Mouse (Mus musculus): ENCODE data around the gene Osbpl11. TPM values are rescaled to one million over a fixed set of nuclear protein-coding genes. Genes with fewer than 3 reads are reported as not detected.
"Not testable (repeated sequence)": the region's sequence is repeated elsewhere in the genome, so short reads cannot be mapped to it uniquely, and the experiment has no call there.

The Osbpl11 gene
- polyA plus RNA-seq, 1 experiment from 2014 or later: 9.5 TPM

GRCm38 (mm10) chr16:33158006-33158405 lies 26.9 kb upstream of the Osbpl11 start:
- Histone ChIP-seq H3K4me3 (replicated peaks; ENCODE audit: low read length) (no peak overlapping the region), H3K36me3 (ENCODE audit: control insufficient read depth, insufficient read depth, low read length) (no peaks in the 10 kb centered on the region)
- no peak for ATAC-seq (ENCODE audit: insufficient read depth, low FRiP score)

GRCm38 (mm10) chr16:33158590-33159071 lies 26.2 kb upstream of the Osbpl11 start:
- no peaks in the 10 kb centered on the region for H3K36me3 ChIP-seq (ENCODE audit: control insufficient read depth, insufficient read depth, low read length)
- WGBS: 82% methylated on average over 14 of the region's 14 CpGs

More at GRCm38 (mm10) chr16:33158006-33158405, 26.9 kb upstream of the Osbpl11 start:
- H3K27ac ChIP-seq (ENCODE audit: low read length): no peak overlapping the region
- H3K9me3 ChIP-seq (replicated peaks; ENCODE audit: control insufficient read depth, low read length): no peaks in the 10 kb centered on the region; the same call in 1 of the 2 replicates
- H3K9ac ChIP-seq (ENCODE audit: low read length): no peak overlapping the region
- WGBS: 88% methylated on average over 11 of the region's 11 CpGs
- H3K4me2 ChIP-seq (ENCODE audit: low read depth, low read length): no peak overlapping the region
- no peaks in the 10 kb centered on the region for H3K4me1 ChIP-seq (ENCODE audit: control insufficient read depth, insufficient read depth, low read length)
- no peaks in the 10 kb centered on the region for H3K27me3 ChIP-seq (ENCODE audit: control insufficient read depth, insufficient read depth, low read length)

GRCm38 (mm10) chr16:33159363-33159762 lies 25.5 kb upstream of the Osbpl11 start:
- 89% methylated on average over 2 of the region's 2 CpGs for WGBS
- ATAC-seq (ENCODE audit: insufficient read depth, low FRiP score): no peak
- no peak overlapping the region for H3K4me2 ChIP-seq (ENCODE audit: low read depth, low read length)
- H3K4me3 ChIP-seq (replicated peaks; ENCODE audit: low read length): no peak overlapping the region
- no peak overlapping the region for H3K9ac ChIP-seq (ENCODE audit: low read length)
- no peak overlapping the region for H3K27ac ChIP-seq (ENCODE audit: low read length)
- no peaks in the 10 kb centered on the region for H3K4me1 ChIP-seq (ENCODE audit: control insufficient read depth, insufficient read depth, low read length)
- H3K27me3 ChIP-seq (ENCODE audit: control insufficient read depth, insufficient read depth, low read length): no peaks in the 10 kb centered on the region
- H3K9me3 ChIP-seq (replicated peaks; ENCODE audit: control insufficient read depth, low read length): no peaks in the 10 kb centered on the region; the same call in 1 of the 2 replicates
- H3K36me3 ChIP-seq (ENCODE audit: control insufficient read depth, insufficient read depth, low read length): no peaks in the 10 kb centered on the region

More at GRCm38 (mm10) chr16:33158590-33159071, 26.2 kb upstream of the Osbpl11 start:
- H3K4me1 ChIP-seq (ENCODE audit: control insufficient read depth, insufficient read depth, low read length): no peaks in the 10 kb centered on the region
- no peaks in the 10 kb centered on the region for H3K27me3 ChIP-seq (ENCODE audit: control insufficient read depth, insufficient read depth, low read length)
- no peak overlapping the region for H3K4me3 ChIP-seq (replicated peaks; ENCODE audit: low read length)
- ATAC-seq (ENCODE audit: insufficient read depth, low FRiP score): no peak
- H3K9me3 ChIP-seq (replicated peaks; ENCODE audit: control insufficient read depth, low read length): no peaks in the 10 kb centered on the region; the same call in 1 of the 2 replicates
- H3K27ac ChIP-seq (ENCODE audit: low read length): no peak overlapping the region
- H3K4me2 ChIP-seq (ENCODE audit: low read depth, low read length): no peak overlapping the region
- H3K9ac ChIP-seq (ENCODE audit: low read length): no peak overlapping the region

GRCm38 (mm10) chr16:33163330-33164090 lies 21.4 kb upstream of the Osbpl11 start:
- H3K9ac ChIP-seq (ENCODE audit: low read length): no peak overlapping the region
- no peak overlapping the region for H3K4me3 ChIP-seq (replicated peaks; ENCODE audit: low read length)
- H3K4me1 ChIP-seq (ENCODE audit: control insufficient read depth, insufficient read depth, low read length): no peaks in the 10 kb centered on the region
- no peaks in the 10 kb centered on the region for H3K27me3 ChIP-seq (ENCODE audit: control insufficient read depth, insufficient read depth, low read length)
- no peak for ATAC-seq (ENCODE audit: insufficient read depth, low FRiP score)
- WGBS: 75% methylated on average over 13 of the region's 13 CpGs
- H3K36me3 ChIP-seq (ENCODE audit: control insufficient read depth, insufficient read depth, low read length): no peaks in the 10 kb centered on the region
- no peak overlapping the region for H3K27ac ChIP-seq (ENCODE audit: low read length)
- H3K9me3 ChIP-seq (replicated peaks; ENCODE audit: control insufficient read depth, low read length): no peaks in the 10 kb centered on the region; the same call in none of the 2 replicates
- H3K4me2 ChIP-seq (ENCODE audit: low read depth, low read length): no peak overlapping the region

GRCm38 (mm10) chr16:33166284-33166683 lies 18.6 kb upstream of the Osbpl11 start:
- not testable (repeated sequence) for ATAC-seq (ENCODE audit: insufficient read depth, low FRiP score); H3K4me1 ChIP-seq (ENCODE audit: control insufficient read depth, insufficient read depth, low read length); H3K9ac ChIP-seq (ENCODE audit: low read length); H3K36me3 ChIP-seq (ENCODE audit: control insufficient read depth, insufficient read depth, low read length); H3K4me3 ChIP-seq (replicated peaks; ENCODE audit: low read length); H3K9me3 ChIP-seq (replicated peaks; ENCODE audit: control insufficient read depth, low read length); H3K27ac ChIP-seq (ENCODE audit: low read length); H3K4me2 ChIP-seq (ENCODE audit: low read depth, low read length); H3K27me3 ChIP-seq (ENCODE audit: control insufficient read depth, insufficient read depth, low read length)
- 62% methylated on average over 6 of the region's 6 CpGs for WGBS

- H3K4me1 ChIP-seq (ENCODE audit: control insufficient read depth, insufficient read depth, low read length): no peaks in the 10 kb centered on the region
- no peaks in the 10 kb centered on the region for H3K36me3 ChIP-seq (ENCODE audit: control insufficient read depth, insufficient read depth, low read length)
- no peak overlapping the region for H3K4me2 ChIP-seq (ENCODE audit: low read depth, low read length)
- WGBS: 35% methylated on average over 5 of the region's 5 CpGs
- no peak overlapping the region for H3K4me3 ChIP-seq (replicated peaks; ENCODE audit: low read length)
- H3K27me3 ChIP-seq (ENCODE audit: control insufficient read depth, insufficient read depth, low read length): no peaks in the 10 kb centered on the region
- H3K9ac ChIP-seq (ENCODE audit: low read length): no peak overlapping the region
- no peak for ATAC-seq (ENCODE audit: insufficient read depth, low FRiP score)
- no peaks in the 10 kb centered on the region; the same call in 1 of the 2 replicates for H3K9me3 ChIP-seq (replicated peaks; ENCODE audit: control insufficient read depth, low read length)
- H3K27ac ChIP-seq (ENCODE audit: low read length): no peak overlapping the region
Observed at GRCm38 (mm10) chr16:33167537-33167936, 17.3 kb upstream of the Osbpl11 start.

GRCm38 (mm10) chr16:33169471-33170034 lies 15.3 kb upstream of the Osbpl11 start:
- Histone ChIP-seq H3K27me3 (ENCODE audit: control insufficient read depth, insufficient read depth, low read length) (no peaks in the 10 kb centered on the region), H3K4me3 (replicated peaks; ENCODE audit: low read length) (no peak overlapping the region), H3K36me3 (ENCODE audit: control insufficient read depth, insufficient read depth, low read length) (no peaks in the 10 kb centered on the region), H3K27ac (ENCODE audit: low read length) (no peak overlapping the region), H3K4me2 (ENCODE audit: low read depth, low read length) (no peak overlapping the region), H3K9ac (ENCODE audit: low read length) (no peak overlapping the region), H3K4me1 (ENCODE audit: control insufficient read depth, insufficient read depth, low read length) (no peaks in the 10 kb centered on the region), H3K9me3 (replicated peaks; ENCODE audit: control insufficient read depth, low read length) (no peaks in the 10 kb centered on the region; the same call in 1 of the 2 replicates)
- WGBS: 70% methylated on average over 8 of the region's 8 CpGs
- no peak for ATAC-seq (ENCODE audit: insufficient read depth, low FRiP score)

- WGBS: 59% methylated on average over 9 of the region's 9 CpGs
- no peaks in the 10 kb centered on the region for H3K36me3 ChIP-seq (ENCODE audit: control insufficient read depth, insufficient read depth, low read length)
- no peak overlapping the region for H3K27ac ChIP-seq (ENCODE audit: low read length)
- no peaks in the 10 kb centered on the region for H3K9me3 ChIP-seq (replicated peaks; ENCODE audit: control insufficient read depth, low read length)
- no peak for ATAC-seq (ENCODE audit: insufficient read depth, low FRiP score)
- H3K9ac ChIP-seq (ENCODE audit: low read length): no peak overlapping the region
- H3K4me3 ChIP-seq (replicated peaks; ENCODE audit: low read length): no peak overlapping the region
- H3K4me2 ChIP-seq (ENCODE audit: low read depth, low read length): no peak overlapping the region
- H3K27me3 ChIP-seq (ENCODE audit: control insufficient read depth, insufficient read depth, low read length): no peaks in the 10 kb centered on the region
- no peaks in the 10 kb centered on the region for H3K4me1 ChIP-seq (ENCODE audit: control insufficient read depth, insufficient read depth, low read length)
Observed at GRCm38 (mm10) chr16:33170716-33171587, 13.9 kb upstream of the Osbpl11 start.
